Mouse (Mus musculus) induced T-regulatory cell, adult 2 months (primary cell): ENCODE data around the gene Afg1l.

Experiments used
- DNase-seq: peaks from one replicate; pipeline ENCODE4 v3.0.0-alpha.2; 2012; ENCODE audit warnings: low read depth

Afg1l gene

DNA sequence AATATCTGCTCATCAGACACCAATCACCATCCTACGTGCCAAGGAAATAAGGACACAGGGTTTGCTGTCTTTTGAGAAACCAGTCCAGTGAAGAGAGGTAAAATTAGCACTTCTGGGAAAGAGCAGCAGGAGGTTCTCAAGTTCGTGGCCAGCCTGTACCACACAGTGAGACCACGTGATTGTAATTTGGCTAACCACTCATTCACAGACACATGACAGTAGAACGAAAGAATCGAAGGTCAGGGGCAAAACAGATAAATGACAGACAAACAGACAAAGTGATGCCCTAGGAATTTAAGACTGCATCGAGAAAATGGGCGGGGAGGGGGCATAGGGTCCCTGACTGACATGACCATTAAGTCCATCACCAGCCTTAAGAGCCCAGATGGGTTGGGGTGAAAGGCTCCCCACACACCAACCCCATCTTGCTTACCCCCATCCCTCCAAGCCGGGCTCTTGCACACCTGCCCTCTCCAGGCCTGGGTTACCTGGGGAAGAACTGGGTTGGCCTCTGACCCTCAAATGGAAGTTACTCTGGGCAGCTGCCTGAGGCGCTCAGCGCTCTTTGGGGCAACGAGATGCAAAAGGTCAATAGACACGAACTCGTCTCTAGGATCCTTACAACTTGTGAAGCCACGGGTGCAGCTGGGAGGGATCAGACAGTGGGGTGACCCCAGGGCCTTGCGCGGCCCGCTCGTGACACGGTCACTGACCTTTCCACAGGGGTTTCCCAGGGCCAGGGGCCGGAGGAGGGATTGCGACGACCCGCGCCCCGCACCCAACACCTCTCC is 620 bp downstream of the Afg1l start:
- no peak for DNase-seq

DNA sequence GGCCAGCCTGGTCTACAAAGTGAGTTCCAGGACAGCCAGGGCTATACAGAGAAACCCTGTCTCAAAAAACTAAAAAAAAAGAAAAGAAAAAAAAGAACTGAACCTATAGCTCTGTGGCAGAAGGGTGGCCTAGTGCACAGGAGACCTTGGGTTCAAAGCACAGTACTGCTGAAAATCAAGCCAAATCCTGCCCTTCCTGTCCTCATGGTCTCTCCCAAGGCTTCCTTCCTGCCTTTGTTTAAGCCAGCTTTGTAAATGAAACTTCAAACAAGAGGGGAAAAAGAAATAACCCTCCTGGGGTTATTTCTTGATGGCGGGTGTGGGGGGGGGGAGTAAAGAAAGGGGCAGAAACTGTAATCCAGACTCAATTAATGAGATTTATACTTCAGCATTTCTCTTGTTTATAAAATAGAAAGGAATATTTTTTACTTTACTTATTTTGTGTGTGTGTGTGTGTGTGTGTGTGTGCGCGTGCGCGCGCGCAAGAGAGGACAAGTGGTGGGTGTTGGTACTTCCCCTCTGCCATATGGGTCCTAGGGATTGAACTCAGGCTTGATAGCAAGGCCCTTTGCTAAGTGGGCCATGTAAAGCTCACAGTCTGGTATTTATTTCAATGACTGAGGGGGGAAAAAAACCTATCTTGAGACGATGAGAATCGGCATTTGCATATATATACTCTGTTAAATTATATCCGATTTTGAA is 1.4 kb downstream of the Afg1l start:
- peak; percentile 27 for DNase-seq

DNA sequence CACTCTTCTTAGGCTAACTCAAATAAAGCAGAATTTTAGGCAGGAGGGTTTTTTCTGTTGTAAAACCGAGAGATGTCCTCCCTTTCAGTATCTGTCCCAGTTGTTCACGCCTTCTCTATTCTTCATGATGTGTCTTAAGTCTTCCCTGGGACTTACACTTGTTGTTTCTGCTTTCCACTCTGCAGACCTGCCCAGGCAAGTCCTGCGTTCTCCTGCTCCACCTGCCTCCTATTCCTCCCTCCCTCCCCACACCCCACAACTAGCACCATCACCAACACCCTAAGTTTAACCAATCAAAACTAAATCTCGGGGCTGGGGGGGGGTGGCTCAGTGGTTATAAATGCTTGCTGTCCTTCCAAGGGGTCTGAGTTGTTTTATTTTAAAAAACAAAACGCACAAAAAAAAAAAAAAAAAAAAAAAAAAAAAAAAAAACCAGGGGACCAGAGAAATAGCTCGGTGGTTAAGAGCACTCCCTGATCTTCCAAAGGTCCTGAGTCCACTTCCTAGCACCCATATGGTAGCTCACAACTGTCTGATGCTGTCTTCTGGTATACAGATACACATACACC is 3.3 kb downstream of the Afg1l start:
- no peak for DNase-seq

DNA sequence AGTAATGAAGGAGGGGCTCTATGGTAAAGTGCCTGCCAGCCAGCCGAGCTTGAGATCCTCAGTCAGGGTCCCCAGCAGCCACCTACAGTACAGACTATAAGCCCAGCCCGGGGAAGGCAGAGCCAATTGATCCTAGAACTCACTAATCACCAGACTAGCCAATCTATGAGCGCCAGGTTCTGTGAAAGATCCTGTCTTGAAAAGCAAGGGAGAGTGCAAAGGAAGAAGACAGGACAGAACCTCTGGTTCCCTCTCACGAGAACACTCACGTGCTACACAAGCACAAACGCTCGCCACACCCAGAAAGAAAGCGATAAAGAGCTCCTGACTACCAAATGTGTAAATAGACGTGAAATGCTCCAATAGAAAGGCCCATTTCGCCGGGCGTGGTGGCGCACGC is 13.6 kb downstream of the Afg1l start:
- no peak for DNase-seq

DNA sequence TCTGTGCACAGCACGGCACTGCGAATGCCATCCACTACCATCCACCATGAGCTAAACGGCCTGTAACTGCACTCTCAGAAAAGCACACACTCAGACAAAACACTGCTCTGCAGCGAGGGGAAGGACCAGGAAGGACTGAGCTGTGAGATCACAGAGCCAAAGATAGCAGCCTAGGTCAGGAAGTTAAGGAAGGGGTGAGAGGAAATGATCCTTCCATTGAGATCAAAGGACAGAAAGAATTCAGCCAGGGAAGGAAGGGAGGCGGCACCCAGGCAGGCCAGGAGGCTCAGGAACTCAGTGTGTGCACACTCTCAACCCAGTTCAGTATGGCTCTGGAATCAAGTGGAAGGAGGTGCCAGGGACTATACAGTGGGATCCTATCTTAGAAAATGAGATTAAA is 14.1 kb downstream of the Afg1l start:
- DNase-seq: no peak

DNA sequence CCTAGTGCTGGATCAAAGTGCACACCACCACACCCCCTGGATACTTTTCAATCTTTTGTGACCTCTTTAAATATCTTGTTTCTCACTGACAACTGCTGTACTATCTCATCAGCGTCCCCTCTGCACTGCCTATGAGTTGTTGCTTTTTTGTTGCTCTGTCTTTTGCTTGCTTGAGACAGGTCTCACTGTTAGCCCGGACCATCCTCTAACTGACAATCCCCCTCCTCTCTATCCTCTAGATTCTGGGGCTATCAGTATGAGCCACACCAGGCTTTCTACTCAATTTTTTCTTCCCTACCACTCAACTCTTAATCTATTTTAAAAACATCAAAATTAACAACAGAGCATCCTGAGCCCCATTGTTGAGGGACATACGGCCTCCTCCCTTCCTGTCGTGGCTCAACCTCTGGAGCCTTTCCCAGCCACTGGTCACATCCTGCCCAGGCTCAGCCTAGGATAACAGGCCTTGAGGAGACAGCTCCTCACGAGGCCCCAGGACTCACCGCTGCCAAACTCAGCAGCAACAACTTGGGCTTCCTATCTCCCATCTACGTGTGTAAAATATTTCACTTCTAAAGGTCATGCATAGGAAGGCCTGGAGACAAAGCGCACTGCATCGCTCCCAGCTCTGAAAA is 20.7 kb downstream of the Afg1l start:
- no peak for DNase-seq

DNA sequence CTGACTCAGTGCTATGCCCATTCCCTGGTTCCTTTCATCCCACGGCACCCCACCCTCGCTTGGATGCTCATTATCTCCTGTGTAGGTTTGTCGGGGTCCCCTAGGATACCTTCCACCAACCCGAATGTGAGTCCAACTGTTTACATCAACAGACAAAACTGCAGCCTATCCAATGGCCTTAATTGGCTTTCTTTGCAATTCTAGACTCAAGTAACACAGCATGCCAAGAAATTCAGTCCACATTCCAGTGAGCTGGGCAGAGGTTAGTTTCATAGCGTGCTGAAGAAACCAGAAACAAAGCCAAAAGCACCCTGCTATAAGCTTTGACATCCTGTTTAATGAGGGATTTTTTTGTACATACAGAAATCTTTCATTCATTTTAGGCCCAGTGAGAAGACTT is 22.4 kb downstream of the Afg1l start:
- no peak for DNase-seq

DNA sequence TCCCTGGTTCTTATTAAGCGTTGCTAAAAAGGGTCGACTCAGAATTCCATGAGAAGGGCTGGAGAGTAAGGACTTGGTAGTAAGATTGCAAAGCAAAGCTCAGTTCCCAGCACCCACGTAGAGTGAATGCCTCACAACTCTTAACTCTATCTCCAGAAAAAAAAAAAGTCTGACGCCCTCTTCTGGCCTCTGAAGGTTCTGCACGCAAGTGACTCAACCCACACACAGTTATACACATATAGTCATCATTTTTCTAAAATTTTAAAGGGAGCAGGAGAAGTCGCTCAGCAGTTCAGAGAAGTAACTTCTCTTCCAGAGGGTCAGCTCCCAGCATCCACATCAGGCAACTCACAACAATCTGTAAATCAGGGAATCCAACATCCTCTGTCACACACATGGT is 23.7 kb downstream of the Afg1l start:
- DNase-seq: peak; percentile 10

DNA sequence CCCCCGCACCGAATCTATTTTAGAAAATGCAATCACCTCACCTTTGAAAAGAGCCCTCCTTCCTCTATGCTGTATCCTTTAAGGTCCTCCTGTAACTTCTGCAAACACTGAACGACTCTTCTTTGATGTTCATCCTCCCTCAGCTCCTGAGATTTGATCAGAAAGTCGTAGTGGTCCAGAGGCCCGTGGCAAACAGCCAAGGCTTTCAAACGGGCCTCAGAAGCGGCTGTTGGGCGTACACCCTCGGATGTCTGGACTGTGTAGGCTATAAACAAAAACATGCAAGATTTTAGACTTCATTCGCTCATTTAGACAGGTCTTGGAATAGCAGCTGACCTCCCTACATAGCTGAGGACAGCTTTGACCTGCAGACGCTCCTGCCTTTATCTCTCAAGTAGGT is 24.1 kb downstream of the Afg1l start:
- no peak for DNase-seq

DNA sequence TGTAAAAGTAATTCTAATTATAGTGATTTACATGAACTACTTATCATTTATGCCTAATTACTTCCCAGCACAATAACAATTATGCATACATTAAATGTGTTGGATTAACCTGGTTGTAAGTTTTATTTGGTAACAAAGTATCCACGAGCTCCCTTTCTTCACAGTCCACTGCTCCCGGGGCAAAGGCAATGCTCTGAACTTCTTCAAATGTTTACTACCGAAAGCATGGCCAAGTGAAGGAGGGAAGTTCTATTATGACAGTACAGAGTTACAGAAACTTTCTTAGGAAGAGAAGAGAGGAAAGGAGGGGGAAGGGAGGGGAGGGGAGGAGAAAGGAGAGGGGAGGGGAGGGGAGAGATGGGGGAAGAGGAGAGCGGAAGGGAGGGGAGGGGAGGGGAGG is 28.7 kb downstream of the Afg1l start:
- no peak for DNase-seq

DNA sequence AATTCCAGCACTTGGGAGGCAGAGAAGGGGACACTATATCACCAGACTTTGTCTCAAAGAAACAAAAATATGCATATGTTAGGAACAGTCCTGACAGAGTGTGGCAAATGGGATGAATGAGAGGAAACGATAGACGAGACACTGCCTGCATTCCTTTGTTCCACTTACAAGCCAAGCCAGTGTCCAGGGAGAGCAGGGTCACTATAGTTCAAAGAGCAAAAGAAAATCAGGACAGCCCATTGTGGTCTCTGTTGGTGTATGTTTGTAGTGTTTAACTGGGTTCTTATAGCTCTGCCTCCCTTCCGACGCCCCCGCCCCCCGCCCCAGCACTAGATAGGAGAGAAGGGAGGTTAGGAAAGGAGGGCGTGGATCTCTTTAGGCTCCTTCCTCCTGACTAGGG is 30.0 kb downstream of the Afg1l start:
- DNase-seq: no peak

DNA sequence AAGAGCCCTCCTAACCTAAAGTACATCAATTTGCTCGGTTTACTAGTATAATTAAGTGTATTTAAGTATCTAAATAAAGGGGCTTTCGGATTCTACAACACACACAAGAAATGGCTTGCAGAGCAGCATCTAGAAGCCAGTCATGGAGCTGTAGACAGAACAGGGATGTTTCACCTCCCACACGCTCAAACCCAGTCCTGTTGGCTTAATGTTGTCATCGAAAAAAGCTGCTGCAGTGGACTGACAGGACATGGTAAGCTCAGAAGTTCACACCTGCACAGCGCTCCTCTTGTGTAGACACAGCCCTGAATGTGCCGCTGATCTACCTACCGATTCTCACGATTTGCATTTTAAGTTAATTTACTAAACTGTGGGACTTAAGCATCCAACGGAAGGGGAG is 32.2 kb downstream of the Afg1l start:
- no peak for DNase-seq

DNA sequence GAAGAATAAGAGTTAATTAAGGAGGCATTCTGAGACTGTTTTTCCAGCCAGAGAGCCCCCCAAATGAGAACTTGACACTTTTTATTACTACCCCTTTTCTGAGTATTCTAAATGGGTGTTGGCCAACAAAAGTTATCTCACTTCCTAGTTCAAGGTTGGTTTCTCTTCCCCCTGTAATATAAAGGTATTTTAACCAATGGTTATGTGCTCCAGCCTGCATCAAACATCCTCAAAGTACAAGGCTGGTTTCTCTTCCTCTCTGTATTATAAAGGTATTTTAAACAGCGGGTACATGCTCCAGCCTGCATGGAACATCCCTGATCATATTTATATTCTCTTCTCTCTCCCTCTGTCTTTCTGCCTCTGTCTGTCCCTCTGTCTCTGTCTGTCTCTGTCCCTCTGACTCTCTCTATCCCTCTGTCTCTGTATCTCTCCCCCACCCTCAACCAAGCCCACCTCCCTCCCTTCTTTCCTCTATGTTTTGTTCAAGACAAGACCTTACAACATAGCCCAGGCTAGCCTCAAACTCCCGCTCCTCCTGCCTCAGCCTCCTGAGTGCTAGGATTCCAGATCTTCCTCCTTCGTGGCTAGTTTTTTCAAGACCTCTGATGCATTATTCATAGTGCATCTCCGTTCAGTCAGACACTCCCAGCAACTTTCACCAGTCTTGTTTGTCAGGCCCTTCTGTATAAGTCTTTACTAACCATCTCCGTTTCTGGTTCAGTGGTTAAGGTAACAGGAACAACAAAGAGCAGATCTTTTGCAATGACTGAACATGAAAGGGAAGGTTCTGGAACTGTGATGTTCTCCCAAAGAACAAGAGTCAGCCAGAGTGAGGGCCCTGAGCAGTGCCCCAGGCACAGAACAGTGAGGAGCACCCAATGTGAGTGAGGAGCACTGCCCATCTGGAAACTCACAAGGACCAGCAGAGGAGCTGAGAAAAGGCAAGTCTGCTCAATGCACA is 41.2 kb downstream of the Afg1l start:
- DNase-seq: no peak

DNA sequence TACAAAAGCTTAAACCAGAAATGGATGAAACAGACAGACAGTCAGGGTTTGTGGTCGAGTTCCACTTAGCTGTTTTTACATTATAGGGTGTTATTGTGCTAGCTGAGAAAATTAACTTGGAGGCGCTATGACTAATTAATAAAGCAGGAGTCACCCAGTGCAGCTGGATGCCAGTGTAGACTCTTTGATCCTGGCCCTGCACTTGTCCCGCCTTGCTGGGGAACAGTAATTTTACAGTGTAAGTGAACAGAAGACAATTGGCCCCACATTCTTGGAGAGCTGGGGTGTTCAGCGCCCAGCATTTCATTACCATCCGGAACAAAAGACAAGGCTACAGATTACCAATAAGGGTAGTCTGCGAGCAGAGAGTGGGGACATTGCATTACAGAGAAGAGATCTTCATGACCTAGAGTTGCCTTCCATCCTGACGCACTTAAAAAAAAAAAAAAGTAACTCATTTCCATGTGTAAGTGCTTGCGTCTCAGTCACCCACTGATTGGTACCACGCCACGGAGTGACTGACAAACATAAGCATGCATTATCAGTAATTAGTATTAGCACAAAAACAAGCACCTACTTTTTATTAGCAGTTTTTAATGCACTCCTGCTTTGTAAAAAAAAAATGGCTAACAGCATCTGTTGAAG is 60.7 kb downstream of the Afg1l start:
- no peak for DNase-seq

DNA sequence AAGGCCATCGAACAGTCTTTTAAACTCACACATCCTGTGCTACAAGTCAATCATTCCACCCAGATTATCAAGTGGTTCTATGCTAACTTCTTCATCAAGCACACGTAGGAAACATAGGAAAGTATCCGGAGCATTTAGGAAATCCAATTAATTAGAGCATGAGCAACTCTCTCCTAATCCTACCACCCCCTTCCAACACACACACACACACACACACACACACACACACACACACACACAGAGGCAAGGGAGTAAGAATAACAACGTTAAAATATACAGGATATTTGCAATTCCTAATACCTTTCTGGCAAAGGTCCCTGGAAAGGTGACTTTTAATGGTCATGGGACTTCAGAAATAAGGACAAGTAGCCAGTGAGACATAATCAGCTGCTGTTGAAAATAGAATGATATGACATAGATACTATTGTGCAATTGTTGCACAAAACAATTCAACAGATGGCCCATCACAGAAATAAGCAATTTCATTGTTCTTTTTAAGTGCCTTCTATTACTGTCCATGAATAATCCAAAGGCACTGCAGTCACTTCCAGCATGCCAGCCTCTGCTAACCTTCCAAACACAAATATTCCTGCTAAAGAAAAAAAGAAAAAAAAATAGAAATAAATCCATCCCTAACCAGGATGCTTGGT is 62.4 kb downstream of the Afg1l start:
- DNase-seq: no peak

DNA sequence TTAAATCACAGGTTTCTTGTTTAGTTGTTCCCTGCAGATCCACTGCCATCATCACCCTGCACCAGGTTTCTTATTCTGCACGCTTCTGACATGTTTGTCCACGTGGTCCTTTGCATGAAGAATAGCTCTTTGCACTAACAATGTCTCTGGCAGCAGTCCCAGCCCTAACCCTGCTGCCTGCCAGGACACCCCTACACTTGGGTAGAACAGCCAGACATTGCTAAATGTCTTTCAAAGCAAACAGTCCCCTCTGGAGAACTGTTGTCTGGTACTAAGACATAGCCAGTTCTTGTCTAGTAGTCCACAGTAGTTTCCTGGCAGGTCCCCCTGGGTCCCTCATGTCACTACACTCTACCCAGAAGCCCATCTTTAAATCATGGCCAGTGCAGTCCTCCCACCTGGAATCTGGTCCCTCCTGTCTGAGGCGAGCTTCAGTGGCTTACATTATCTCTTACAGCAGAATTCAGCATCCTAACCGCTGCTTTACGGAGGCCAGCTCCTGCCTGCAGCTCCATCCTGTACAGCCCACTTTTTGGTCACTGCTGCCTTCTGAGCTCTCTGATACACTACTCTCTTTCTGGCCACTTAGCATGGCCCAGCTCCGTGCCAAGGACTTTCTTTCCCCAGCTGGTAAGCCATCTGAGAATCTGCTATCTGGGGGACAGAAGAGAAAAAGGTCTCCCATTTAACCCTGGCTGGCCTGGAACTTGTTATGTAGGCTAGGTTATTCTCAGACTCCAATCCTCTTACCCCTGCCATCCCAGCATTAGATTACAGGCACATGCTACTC is 67.4 kb downstream of the Afg1l start:
- no peak for DNase-seq

DNA sequence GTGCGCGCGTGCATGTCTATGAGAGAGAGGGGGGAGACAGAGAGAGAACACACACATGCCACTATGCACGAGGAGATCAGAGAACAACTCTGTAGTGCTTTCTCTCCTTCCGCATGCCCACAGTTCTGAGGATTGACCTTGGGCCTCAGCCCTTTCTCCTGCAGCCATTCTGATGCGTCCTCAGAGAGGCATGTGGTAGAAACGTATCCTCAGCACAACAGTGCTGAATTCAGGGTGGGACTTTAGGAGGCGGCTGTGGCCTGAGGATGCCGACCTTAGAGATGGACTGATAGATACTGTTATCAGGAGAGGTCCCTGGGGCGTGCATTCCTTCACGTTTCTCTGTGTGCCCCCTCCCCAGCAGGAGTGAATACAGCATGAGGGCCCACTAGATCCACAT is 87.9 kb downstream of the Afg1l start:
- DNase-seq: no peak

DNA sequence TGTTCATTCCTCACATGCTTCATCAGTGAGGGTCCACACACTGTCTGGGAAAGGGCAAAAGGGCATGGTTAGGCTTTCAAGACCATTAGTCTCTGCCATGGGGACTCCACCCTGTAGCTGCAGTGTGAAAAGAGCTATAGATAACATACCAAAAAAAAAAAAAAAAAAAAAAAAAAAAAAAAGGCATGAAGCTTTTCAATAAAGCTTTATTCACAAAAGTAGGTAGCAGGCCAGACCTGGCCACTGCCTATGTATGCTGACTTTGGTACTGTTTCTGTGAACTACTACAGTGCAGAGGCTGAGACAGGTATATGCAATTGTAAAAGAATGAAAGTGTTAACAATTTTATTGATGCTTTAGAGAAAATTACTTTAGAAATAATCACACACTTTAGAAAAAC is 90.2 kb downstream of the Afg1l start:
- DNase-seq: no peak

DNA sequence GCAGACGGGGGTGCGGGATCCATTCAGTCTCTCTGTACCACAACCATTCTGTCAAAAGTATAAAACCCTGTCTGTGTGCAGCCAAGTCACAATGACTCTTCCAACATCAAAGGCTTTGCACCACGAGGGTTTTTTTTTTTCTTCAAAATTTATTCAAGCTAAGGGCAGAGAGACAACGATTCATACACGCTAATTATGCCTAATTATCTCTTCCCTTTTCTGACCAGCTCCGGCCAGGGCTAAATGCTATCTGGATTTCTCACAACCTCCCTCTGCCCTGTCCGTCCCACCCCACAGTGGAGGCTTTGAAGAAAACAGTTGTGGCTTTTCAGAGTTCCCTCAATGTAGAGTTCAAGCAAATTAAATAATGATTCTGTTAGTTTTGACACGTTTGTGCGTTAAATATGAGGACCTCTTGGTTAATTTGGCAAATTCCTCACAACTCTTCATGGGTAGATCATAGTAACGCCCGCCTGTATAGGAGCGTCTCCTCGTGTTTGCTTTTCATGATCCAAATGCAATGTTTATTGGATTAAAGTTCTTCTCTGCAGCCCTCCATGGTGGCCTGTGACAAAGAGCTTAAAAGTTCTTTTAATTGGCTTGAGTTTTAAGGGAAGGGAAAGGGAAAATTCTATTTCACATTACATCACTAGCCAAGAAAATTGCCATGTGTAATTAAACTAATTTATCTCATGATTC is 93.3 kb downstream of the Afg1l start:
- no peak for DNase-seq
